Mouse (Mus musculus): ENCODE data around the gene Klhl26.

GRCm38 (mm10) chr8:70419879-70420643 lies 56.7 kb downstream of the Klhl26 start:
- no peak for TF ChIP-seq CTCF (conservative IDR thresholded peaks at IDR 0.05; ENCODE audit: low read length)
- no peak for TF ChIP-seq NANOG (IDR thresholded peaks at IDR 0.05; ENCODE audit: borderline replicate concordance, low read length)
